Mouse (Mus musculus) CD4-positive helper T cell, adult 2 months (primary cell): ENCODE measurements around the gene Ulk4.

Experiments
- DNase-seq: peaks from one replicate; pipeline ENCODE4 v3.0.0-alpha.2; 2012; ENCODE audit warnings: low read depth, missing footprints, low spot score

The Ulk4 gene

GRCm38 (mm10) chr9:121277118-121278060 lies at the start of gene Ulk4:
Ulk4 (minus strand) TSS chr9:121277197.
- DNase-seq: peak; percentile 92

- no peak for DNase-seq
Observed at GRCm38 (mm10) chr9:121322034-121322433, 45.0 kb upstream of the Ulk4 start.

- no peak for DNase-seq
Observed at GRCm38 (mm10) chr9:121321118-121321517, 44.1 kb upstream of the Ulk4 start.

GRCm38 (mm10) chr9:121320433-121320832 lies 43.4 kb upstream of the Ulk4 start:
- no peak for DNase-seq

GRCm38 (mm10) chr9:121319323-121319966 lies 42.4 kb upstream of the Ulk4 start:
- no peak for DNase-seq

GRCm38 (mm10) chr9:121316621-121317405 lies 39.8 kb upstream of the Ulk4 start:
- peak; percentile 30 for DNase-seq

- DNase-seq: no peak
Observed at GRCm38 (mm10) chr9:121315901-121316595, 39.1 kb upstream of the Ulk4 start.

- peak; percentile 23 for DNase-seq
Observed at GRCm38 (mm10) chr9:121314541-121315152, 37.6 kb upstream of the Ulk4 start.

GRCm38 (mm10) chr9:121313656-121314374 lies 36.8 kb upstream of the Ulk4 start:
- peak; percentile 44 for DNase-seq

GRCm38 (mm10) chr9:121312237-121312891 lies 35.4 kb upstream of the Ulk4 start:
- no peak for DNase-seq

- no peak for DNase-seq
Observed at GRCm38 (mm10) chr9:121311846-121312236, 34.8 kb upstream of the Ulk4 start.

GRCm38 (mm10) chr9:121310501-121310900 lies 33.5 kb upstream of the Ulk4 start:
- DNase-seq: no peak

GRCm38 (mm10) chr9:121309287-121309686 lies 32.3 kb upstream of the Ulk4 start:
- no peak for DNase-seq

GRCm38 (mm10) chr9:121305456-121305855 lies 28.5 kb upstream of the Ulk4 start:
- DNase-seq: no peak

GRCm38 (mm10) chr9:121304520-121304919 lies 27.5 kb upstream of the Ulk4 start:
- no peak for DNase-seq

- no peak for DNase-seq
Observed at GRCm38 (mm10) chr9:121303748-121304147, 26.8 kb upstream of the Ulk4 start.

- no peak for DNase-seq
Observed at GRCm38 (mm10) chr9:121303086-121303485, 26.1 kb upstream of the Ulk4 start.

GRCm38 (mm10) chr9:121302543-121302942 lies 25.5 kb upstream of the Ulk4 start:
- peak; percentile 23 for DNase-seq

GRCm38 (mm10) chr9:121301041-121301920 lies 24.3 kb upstream of the Ulk4 start:
- no peak for DNase-seq
